Mouse (Mus musculus) limb, embryonic 13.5 days (tissue): ENCODE measurements at regions not wholly inside any gene's neighbourhood (a gene's known extent, or its start where the extent isn't known, plus 50 kb on each side); places are given as distances from the start of the nearest gene placed in this dataset.

Experiments used
- ATAC-seq: fragments of 200-750 bp; cut with Nextera tagmentation; 2 replicates; pipeline ENCODE4 v1.8.0; 2017; ENCODE audit warnings: low read depth, moderate number of reproducible peaks, moderate TSS enrichment; ENCODE audit not compliant: low FRiP score
- H3K27ac ChIP-seq: fragments of 300-500 bp; sonication (generic); 2 replicates; pipeline ENCODE4 v1.5.1; 2015; ENCODE audit warnings: inconsistent platforms, mild to moderate bottlenecking, moderate library complexity
- H3K27me3 ChIP-seq: fragments of 300-500 bp; sonication (generic); 2 replicates; pipeline ENCODE4 v1.6.1; 2015; ENCODE audit warnings: mild to moderate bottlenecking, inconsistent platforms
- H3K36me3 ChIP-seq: fragments of 300-500 bp; sonication (generic); 2 replicates; pipeline ENCODE4 v1.6.1; 2015; ENCODE audit warnings: inconsistent platforms, mild to moderate bottlenecking, moderate library complexity
- H3K4me1 ChIP-seq: fragments of 300-500 bp; sonication (generic); 2 replicates; pipeline ENCODE4 v1.6.1; 2015; ENCODE audit warnings: inconsistent platforms
- H3K4me2 ChIP-seq: fragments of 300-500 bp; sonication (generic); replicated peaks from 2 replicates; pipeline ENCODE4 v1.6.1; 2015; ENCODE audit warnings: inconsistent platforms, mild to moderate bottlenecking, moderate library complexity
- H3K4me3 ChIP-seq: fragments of 300-500 bp; sonication (generic); 2 replicates; pipeline ENCODE4 v1.5.1; 2015; ENCODE audit warnings: moderate library complexity, mild to moderate bottlenecking, inconsistent platforms
- H3K9ac ChIP-seq: fragments of 300-500 bp; sonication (generic); 2 replicates; pipeline ENCODE4 v1.6.1; 2015; ENCODE audit warnings: mild to moderate bottlenecking, inconsistent platforms
- H3K9me3 ChIP-seq: fragments of 300-500 bp; sonication (generic); 2 replicates; pipeline ENCODE4 v1.6.1; 2016; ENCODE audit warnings: inconsistent platforms
- WGBS: fragments of 180-500 bp; shearing (Covaris S2); methylation state at CpG from one replicate; pipeline ENCODE4 v1.1.7; 2015; 5-methylcytosine and 5-hydroxymethylcytosine counted together

DNA sequence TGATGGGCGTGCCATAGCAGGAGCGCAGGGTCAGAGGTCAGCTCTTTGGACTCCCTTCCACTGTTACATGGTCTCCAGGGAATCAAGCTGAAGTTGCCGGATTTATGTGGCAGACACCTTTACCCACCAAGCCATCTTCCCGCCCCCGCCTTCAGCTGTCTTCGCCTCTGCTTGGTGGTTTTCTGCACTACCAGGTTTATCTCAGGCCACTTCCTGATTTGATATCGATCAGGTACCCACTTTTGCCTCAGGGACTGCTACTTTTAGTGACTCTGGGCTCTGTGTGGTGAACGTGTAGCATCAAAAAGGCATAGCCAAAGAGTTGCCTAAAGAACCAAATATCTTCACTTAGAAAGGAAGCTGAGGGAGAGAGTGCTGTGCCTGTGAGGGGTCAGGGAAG is 75.5 kb upstream of the Mrps10 start:
- no peaks in the 10 kb centered on the region for H3K27me3 ChIP-seq
- WGBS: 91% methylated on average over 8 of the region's 8 CpGs
- no peak overlapping the region for H3K4me3 ChIP-seq
- no peak overlapping the region for H3K9ac ChIP-seq
- no peak overlapping the region for H3K27ac ChIP-seq
- H3K4me1 ChIP-seq: peaks cover 18% of the 10 kb centered on the region
- no peaks in the 10 kb centered on the region for H3K9me3 ChIP-seq
- ATAC-seq: no peak
- H3K4me2 ChIP-seq: no peak overlapping the region
- peaks cover 20% of the 10 kb centered on the region for H3K36me3 ChIP-seq

DNA sequence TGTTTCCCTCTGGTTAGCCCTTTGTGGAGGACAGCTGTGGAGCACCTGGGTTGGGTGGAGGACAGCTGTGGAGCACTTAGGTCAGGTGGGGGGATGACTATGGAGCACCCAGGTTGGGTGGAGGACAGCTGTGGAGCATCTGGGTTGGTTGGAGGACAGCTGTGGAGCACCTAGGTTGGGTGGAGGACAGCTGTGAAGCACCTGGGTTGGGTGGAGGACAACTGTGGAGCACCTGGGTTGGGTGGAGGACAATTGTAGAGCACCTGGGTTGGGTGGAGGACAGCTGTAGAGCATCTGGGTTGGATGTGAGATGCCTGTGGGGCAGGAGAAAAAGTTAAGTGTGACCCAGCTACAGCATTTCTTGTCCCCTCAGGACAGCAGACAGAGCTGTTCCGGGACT is 77.1 kb upstream of the Mrps10 start:
- Histone ChIP-seq H3K9me3 (no peaks in the 10 kb centered on the region), H3K9ac (no peak overlapping the region), H3K27me3 (no peaks in the 10 kb centered on the region), H3K36me3 (peaks cover 36% of the 10 kb centered on the region), H3K4me2 (no peak overlapping the region), H3K4me3 (no peak overlapping the region), H3K4me1 (peaks cover 18% of the 10 kb centered on the region), H3K27ac (no peak overlapping the region)
- 100% methylated on average over 1 of the region's 1 CpGs for WGBS
- no peak for ATAC-seq

DNA sequence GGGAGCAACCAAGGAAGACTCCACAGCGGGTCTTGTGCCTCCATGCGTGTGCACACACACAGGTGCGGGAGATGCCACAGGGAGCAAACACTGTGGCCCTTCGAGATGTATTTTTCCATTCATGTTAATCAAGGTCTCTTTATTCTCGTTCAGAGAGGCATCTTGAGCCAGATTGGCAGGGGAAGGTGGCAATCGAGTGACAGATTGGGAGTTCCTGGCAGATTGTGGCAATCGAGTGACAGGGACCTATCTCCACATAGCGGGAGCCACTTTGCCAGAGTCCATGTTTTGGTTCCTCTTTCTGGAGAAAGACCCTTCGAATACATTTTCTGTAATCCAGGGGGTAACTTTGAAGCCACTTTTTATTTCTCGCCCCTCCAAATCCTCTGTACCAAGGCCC is 83.1 kb upstream of the Mrps10 start:
- no peak overlapping the region for H3K4me3 ChIP-seq
- H3K36me3 ChIP-seq: peaks cover 49% of the 10 kb centered on the region

DNA sequence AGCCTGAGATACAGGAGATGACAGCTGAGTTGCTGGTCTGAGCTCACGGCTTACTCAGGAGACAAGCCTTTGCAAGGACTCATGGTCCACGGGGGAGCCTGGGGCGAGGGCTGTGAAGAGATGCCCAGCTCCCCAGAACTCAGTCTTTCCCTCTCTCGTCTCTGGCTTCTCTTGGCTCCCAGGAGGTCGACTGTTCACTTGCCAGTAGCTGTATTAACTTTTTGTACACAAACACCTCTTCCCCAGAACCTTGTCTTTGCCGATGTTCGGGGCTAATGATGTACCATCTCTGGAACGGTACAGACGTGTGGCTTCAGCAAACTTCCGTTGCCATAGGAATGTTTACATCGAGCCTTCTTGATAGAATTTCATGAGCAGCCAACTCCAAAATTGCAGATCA is 84.5 kb upstream of the Mrps10 start:
- Histone ChIP-seq H3K4me2 (no peak overlapping the region), H3K4me3 (no peak overlapping the region), H3K4me1 (no peaks in the 10 kb centered on the region), H3K9me3 (no peaks in the 10 kb centered on the region), H3K27ac (no peak overlapping the region), H3K27me3 (no peaks in the 10 kb centered on the region), H3K9ac (no peak overlapping the region), H3K36me3 (peaks cover 46% of the 10 kb centered on the region)
- no peak for ATAC-seq
- WGBS: 80% methylated on average over 11 of the region's 11 CpGs

More for the DNA sequence above, 83.1 kb upstream of the Mrps10 start:
- H3K27ac ChIP-seq: no peak overlapping the region
- H3K9me3 ChIP-seq: no peaks in the 10 kb centered on the region
- WGBS: 93% methylated on average over 10 of the region's 10 CpGs
- no peak overlapping the region for H3K9ac ChIP-seq
- H3K4me1 ChIP-seq: no peaks in the 10 kb centered on the region
- H3K27me3 ChIP-seq: no peaks in the 10 kb centered on the region
- no peak overlapping the region for H3K4me2 ChIP-seq
- ATAC-seq: no peak

DNA sequence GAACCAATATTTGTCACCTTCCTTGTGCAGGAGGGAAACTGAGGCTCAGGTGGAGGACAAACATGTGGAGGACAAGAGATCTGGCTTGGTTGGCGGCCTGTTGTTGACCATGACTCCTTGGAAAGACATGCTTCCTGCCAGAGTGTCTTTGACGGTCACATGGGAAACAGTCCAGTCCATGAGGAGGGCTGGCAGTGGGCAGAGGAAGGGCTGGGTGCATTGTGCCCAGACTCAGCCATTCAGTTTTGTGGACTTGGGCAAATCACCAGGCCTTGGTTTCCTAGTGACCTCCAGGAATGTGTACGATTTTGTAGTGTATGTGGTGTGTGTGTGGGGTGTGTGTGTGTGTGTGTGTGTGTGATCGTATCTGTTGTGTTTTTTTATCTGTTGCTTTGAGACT is 85.5 kb upstream of the Mrps10 start:
- peaks cover 35% of the 10 kb centered on the region for H3K36me3 ChIP-seq
- ATAC-seq: no peak
- H3K27ac ChIP-seq: no peak overlapping the region
- no peak overlapping the region for H3K4me2 ChIP-seq
- WGBS: 97% methylated on average over 4 of the region's 4 CpGs
- H3K9me3 ChIP-seq: no peaks in the 10 kb centered on the region
- no peaks in the 10 kb centered on the region for H3K4me1 ChIP-seq
- no peaks in the 10 kb centered on the region for H3K27me3 ChIP-seq
- no peak overlapping the region for H3K4me3 ChIP-seq
- no peak overlapping the region for H3K9ac ChIP-seq

DNA sequence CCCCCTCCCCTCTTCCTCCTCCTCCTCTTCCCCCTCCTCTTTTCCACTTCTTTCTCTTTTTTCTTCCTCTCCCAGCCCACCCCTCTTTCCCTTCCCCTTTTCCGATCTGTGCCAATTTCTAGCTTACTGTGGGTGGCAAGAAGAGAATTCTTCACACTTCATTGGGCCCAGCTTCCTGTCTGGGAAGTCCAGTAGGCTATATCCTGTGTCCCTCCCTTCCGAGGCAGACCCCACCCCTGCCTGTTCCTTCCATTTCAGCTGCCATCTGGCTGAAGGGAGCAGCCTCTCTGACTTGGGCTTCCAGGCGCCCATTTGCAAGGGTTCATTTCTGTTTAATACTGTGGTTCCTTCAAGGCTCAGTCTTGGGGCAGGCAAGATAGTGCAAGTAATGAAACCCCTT is 86.2 kb upstream of the Mrps10 start:
- Histone ChIP-seq H3K4me3 (no peak overlapping the region), H3K9me3 (no peaks in the 10 kb centered on the region), H3K4me1 (no peaks in the 10 kb centered on the region), H3K27me3 (no peaks in the 10 kb centered on the region), H3K9ac (no peak overlapping the region), H3K4me2 (no peak overlapping the region), H3K36me3 (peaks cover 32% of the 10 kb centered on the region), H3K27ac (no peak overlapping the region)
- WGBS: 56% methylated on average over 3 of the region's 3 CpGs
- no peak for ATAC-seq

DNA sequence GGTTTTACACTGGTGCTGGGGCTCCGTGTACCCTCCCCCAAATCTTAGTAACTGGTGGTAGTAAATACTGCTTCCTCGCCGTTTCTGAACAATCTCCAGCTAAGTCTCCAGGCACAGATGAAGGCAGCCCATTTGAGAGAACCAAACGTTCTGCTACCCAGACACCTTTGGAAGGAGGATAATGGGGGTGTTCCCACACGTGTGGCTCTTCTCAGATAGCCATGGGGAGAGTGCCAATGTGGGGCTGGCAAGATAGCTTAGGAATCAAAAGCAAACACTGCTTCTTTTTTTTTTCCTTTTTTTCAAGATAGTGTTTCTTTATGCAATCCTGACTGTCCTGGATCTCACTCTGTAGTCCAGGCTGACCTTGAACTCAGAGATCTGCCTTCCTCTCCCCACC is 90.8 kb upstream of the Mrps10 start:
- Histone ChIP-seq H3K27ac (no peak overlapping the region), H3K9me3 (no peaks in the 10 kb centered on the region), H3K4me2 (no peak overlapping the region), H3K4me3 (no peak overlapping the region), H3K4me1 (peaks cover 4% of the 10 kb centered on the region; the same call in 1 of the 2 replicates), H3K9ac (no peak overlapping the region), H3K36me3 (peaks cover 31% of the 10 kb centered on the region), H3K27me3 (no peaks in the 10 kb centered on the region)
- WGBS: 84% methylated on average over 5 of the region's 5 CpGs
- no peak for ATAC-seq

DNA sequence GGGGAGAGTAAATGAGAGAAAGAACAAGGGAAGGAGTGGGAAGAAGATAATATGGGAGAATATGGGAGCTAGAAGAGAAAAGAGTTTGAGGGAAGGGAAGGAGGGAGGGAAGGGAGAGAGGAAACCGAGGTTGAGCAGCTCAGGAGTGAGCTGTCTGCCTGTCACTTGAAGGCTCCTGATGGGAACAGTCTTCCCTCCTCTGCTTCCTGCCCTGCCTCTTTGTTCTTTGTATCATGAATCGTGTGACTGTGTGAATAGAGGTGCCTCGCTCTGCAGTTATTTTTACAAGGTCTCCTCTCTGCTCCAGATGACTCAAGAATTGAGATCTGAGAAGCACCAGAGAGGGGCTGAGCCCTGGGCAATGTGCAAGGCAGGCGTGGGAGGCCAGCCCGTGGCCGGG is 92.0 kb upstream of the Mrps10 start:
- WGBS: 69% methylated on average over 6 of the region's 6 CpGs
- H3K9ac ChIP-seq: no peak overlapping the region
- no peak for ATAC-seq
- no peak overlapping the region for H3K4me2 ChIP-seq
- H3K4me1 ChIP-seq: peaks cover 4% of the 10 kb centered on the region; the same call in 1 of the 2 replicates
- no peak overlapping the region for H3K27ac ChIP-seq
- no peak overlapping the region for H3K4me3 ChIP-seq
- peaks cover 38% of the 10 kb centered on the region for H3K36me3 ChIP-seq
- H3K9me3 ChIP-seq: no peaks in the 10 kb centered on the region
- no peaks in the 10 kb centered on the region for H3K27me3 ChIP-seq

DNA sequence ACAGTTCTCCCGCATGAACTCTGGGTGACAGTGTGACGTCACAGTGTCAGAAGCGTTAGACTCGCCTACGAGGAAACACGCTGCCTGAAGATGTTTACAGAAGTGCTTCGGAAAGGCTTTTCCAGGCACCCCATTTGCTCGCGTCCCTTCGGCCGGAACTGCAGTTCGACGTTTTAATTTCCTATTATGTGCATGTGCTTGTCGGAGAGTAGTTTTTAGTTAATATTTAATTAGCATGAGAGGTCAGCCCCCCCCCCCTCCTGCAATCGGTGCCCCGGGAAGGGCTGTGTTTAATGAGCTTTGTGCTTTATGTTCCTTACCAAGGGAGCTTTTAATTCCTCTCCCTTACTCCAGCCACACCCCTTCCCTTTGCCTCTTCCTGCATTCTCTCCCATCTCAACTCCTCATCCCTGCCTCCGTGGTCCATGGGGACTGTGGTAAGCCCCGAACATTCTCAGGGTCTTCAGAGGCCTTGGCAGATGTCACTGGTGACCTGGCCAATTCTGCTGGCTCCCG is 92.8 kb upstream of the Mrps10 start:
- H3K27me3 ChIP-seq: no peaks in the 10 kb centered on the region
- H3K4me2 ChIP-seq: no peak overlapping the region
- no peak for ATAC-seq
- no peak overlapping the region for H3K27ac ChIP-seq
- H3K36me3 ChIP-seq: peaks cover 35% of the 10 kb centered on the region
- 78% methylated on average over 19 of the region's 19 CpGs for WGBS
- peaks cover 4% of the 10 kb centered on the region; the same call in 1 of the 2 replicates for H3K4me1 ChIP-seq
- H3K9me3 ChIP-seq: no peaks in the 10 kb centered on the region
- H3K4me3 ChIP-seq: no peak overlapping the region
- H3K9ac ChIP-seq: no peak overlapping the region

DNA sequence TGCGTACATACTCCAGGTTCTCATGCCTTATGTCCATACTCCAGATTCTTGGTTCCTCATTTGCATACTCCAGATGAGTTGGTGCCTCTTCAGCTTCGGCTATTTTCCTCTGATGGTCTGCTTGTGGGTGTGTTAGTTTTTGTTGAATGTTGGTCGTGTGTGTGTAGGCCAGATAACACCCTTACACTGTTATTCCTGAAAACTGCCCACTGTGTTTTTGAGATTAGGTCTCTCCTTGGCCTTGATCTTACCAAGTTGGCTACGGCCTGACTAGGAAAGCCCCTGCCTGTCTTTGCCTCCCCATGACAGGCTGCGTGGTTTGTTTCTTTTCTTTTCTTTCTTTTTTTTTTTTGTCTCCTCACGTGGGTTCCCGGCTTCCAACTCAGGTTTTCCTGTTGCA is 95.4 kb upstream of the Mrps10 start:
- no peaks in the 10 kb centered on the region for H3K9me3 ChIP-seq
- no peak overlapping the region for H3K9ac ChIP-seq
- H3K4me1 ChIP-seq: peaks cover 4% of the 10 kb centered on the region; the same call in 1 of the 2 replicates
- ATAC-seq: no peak
- no peak overlapping the region for H3K27ac ChIP-seq
- peaks cover 39% of the 10 kb centered on the region for H3K36me3 ChIP-seq
- H3K4me3 ChIP-seq: no peak overlapping the region
- no peaks in the 10 kb centered on the region for H3K27me3 ChIP-seq
- H3K4me2 ChIP-seq: no peak overlapping the region
- WGBS: 88% methylated on average over 7 of the region's 7 CpGs

DNA sequence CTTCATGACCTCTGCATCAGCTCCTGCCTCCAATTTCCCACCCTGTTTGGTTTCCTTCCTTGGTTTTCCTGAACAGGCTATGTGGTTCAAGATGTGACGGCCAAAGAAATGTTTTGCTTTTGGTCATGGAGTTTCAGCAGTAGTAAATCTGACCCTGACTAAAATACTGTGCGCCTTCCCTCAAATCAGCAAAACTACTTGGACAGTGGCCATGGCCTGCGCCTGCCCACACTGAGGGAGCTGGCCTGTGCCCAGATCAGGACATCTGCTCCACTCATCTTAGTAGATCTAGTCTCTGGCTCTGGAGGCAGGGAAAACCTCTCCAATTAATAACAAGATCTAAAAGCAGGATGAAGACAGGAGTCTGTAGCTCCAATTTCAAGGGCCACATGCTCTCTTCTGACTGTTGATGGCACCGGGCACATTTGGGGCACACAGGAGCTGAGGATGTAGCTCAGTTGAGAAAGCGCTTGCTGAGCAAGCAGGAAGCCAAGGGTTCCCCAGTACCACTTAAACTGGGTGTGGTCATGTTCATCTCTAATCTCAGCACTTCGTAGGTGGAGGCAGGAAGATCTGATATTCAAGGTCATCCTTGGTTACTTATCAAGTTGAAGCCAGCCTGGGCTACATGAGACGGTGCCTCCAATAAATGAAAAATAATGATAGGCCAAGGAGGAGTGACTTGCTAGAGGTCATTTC is 96.6 kb upstream of the Mrps10 start:
- Histone ChIP-seq H3K36me3 (peaks cover 42% of the 10 kb centered on the region), H3K27me3 (no peaks in the 10 kb centered on the region), H3K4me2 (no peak overlapping the region), H3K9ac (no peak overlapping the region), H3K9me3 (no peaks in the 10 kb centered on the region), H3K4me1 (peaks cover 4% of the 10 kb centered on the region; the same call in 1 of the 2 replicates), H3K27ac (no peak overlapping the region), H3K4me3 (no peak overlapping the region)
- 85% methylated on average over 7 of the region's 7 CpGs for WGBS
- ATAC-seq: no peak

DNA sequence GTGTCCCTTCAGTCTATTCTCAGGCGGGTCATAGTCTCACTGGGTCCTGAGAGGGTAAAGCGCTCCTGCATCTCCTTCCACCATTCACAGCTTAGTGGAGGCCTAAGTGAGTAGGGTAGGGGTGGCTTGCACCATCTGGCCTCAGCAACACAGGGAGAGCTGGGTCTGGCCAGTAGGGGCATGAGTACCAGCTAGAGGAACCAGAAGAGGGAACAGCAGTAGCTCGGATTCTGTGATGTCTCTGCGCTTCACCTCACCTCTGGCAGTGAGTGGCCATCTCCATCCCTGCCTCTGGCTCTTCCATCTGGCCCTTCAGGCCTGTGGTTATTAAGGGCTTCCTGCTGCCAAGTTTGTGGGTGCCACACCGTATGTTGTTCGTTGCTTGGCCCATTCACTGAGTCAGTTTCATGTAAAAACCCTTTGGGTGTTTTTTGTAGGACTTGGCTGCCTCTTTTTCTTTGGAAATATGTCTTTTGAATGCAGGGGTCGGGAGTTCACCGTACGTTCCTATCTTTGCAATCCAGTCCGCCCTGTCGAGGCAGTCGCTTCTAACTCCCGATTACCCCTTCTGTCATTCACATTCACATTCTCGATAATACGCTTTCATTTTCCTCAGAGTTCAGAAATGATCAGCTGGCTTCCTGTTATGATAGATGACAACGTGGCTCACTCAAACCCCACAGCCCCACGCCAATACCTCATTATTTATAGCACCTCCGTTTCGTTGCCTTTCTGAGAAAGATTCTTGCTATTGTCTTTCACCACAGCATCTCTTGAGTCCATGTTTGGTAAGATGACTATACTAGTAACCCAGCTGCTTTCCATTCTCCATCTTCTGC is 99.4 kb upstream of the Mrps10 start:
- Histone ChIP-seq H3K9ac (no peak overlapping the region), H3K4me3 (no peak overlapping the region), H3K4me1 (no peaks in the 10 kb centered on the region), H3K36me3 (peaks cover 40% of the 10 kb centered on the region), H3K4me2 (no peak overlapping the region), H3K27ac (no peak overlapping the region), H3K27me3 (no peaks in the 10 kb centered on the region), H3K9me3 (no peaks in the 10 kb centered on the region)
- 92% methylated on average over 19 of the region's 19 CpGs for WGBS
- ATAC-seq: no peak
